Mouse (Mus musculus) midbrain, embryonic 10.5 days (tissue): ENCODE measurements around the gene Mdk. TPM values are rescaled to one million over a fixed set of nuclear protein-coding genes. Genes with fewer than 3 reads are reported as not detected.
A peak's percentile ranks its signal among the peaks of the same experiment; 100 is the strongest.

Source experiments
- DNase-seq: peaks from one replicate; pipeline ENCODE4 v3.0.0-alpha.2; 2017; ENCODE audit warnings: low spot score
- H3K27ac ChIP-seq: fragments of 300-500 bp; sonication (generic); replicated peaks from 2 replicates; pipeline ENCODE4 v1.5.1; 2016; ENCODE audit warnings: mild to moderate bottlenecking
- H3K27me3 ChIP-seq: fragments of 300-500 bp; sonication (generic); 2 replicates; pipeline ENCODE4 v1.6.1; 2016; ENCODE audit warnings: low read depth, mild to moderate bottlenecking; ENCODE audit not compliant: poor library complexity, severe bottlenecking
- H3K36me3 ChIP-seq: fragments of 300-500 bp; sonication (generic); 2 replicates; pipeline ENCODE4 v1.6.1; 2016; ENCODE audit warnings: mild to moderate bottlenecking, moderate library complexity
- H3K4me1 ChIP-seq: fragments of 300-500 bp; sonication (generic); 2 replicates; pipeline ENCODE4 v1.6.1; 2016
- H3K4me3 ChIP-seq: fragments of 300-500 bp; sonication (generic); 2 replicates; pipeline ENCODE4 v1.5.1; 2016; ENCODE audit warnings: mild to moderate bottlenecking, moderate library complexity
- H3K9me3 ChIP-seq: fragments of 300-500 bp; sonication (generic); replicated peaks from 2 replicates; pipeline ENCODE4 v1.6.1; 2016; ENCODE audit warnings: mild to moderate bottlenecking
- WGBS: fragments of 180-500 bp; shearing (Covaris S2); methylation state at CpG from one replicate; pipeline ENCODE4 v1.1.7; 2016; 5-methylcytosine and 5-hydroxymethylcytosine counted together
- polyA plus RNA-seq: library from polyadenylated mRNA; unstranded; fragments of >200 nt; fragmentation: Nextera tagmentation; extraction: Ambion mirVana; gene quantifications from 2 replicates; pipeline ENCODE4 v1.2.1, GENCODE M21; 2016

Mdk gene
- polyA plus RNA-seq, 1 experiment from 2014 or later: 1,659 TPM

DNA sequence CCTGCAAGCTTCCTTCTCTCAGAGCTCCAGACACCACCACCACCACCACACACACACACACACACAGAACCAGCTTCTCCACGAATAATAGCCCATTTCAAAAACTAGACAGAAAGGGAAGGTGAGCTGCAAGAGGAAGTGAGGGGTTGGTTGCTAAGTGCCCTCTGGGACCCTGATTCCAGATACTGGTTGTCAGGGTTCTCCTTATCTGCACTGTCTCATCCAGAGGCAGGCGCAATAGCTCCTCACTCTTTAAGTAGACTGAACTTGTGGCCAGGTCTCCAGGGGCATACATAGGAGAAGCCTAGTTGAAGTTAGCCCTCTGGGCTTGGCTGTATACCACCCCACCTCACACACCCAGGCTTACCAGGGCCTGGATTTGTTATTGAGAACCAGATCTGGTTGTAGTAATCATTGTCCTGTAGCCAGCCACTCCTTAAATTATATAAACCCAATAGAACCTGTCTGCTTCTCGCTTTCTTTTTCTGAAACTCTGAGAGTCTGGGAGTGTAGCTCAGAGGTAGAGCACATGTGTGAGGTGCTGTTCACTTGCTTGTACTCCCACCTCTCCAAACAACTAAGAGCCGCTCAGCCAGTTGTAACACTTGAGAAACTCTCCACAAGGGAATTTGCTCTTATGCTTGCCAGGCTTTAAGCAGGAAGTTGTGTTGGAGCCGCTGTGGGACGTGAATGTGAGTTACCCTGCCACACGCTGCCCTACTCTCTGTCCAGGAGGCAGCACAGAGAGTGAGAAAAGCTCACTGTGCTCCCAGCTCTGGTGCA is 18.6 kb downstream of the Mdk start:
- H3K4me1 ChIP-seq: no peaks in the 10 kb centered on the region
- no peak overlapping the region for H3K4me3 ChIP-seq
- peaks cover 100% of the 10 kb centered on the region for H3K36me3 ChIP-seq
- no peak for DNase-seq
- H3K27ac ChIP-seq: no peak overlapping the region
- no peaks in the 10 kb centered on the region for H3K27me3 ChIP-seq
- 88% methylated on average over 7 of the region's 7 CpGs for WGBS
- H3K9me3 ChIP-seq: no peaks in the 10 kb centered on the region

DNA sequence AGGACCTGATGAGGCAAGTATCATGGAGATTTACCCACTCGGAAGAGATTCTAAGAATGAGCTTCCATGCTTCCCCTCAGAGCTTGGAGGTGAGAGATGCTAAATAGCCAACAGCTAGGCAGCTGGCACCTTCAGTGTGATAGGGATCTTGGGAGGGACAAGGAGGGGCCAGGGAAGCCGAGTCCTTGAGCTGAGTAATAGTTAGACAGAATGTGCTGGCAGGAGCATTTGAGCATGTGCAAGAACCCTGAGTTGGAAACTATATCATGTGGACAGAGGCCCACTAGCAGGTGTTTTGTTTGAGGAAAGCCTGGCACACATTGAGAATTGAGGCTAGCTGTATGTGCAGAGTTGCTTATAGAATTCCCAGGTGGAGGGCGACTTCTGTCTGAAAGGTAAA is 19.5 kb downstream of the Mdk start:
- H3K36me3 ChIP-seq: peaks cover 97% of the 10 kb centered on the region
- no peaks in the 10 kb centered on the region for H3K27me3 ChIP-seq
- no peak overlapping the region for H3K27ac ChIP-seq
- no peak for DNase-seq
- H3K4me1 ChIP-seq: no peaks in the 10 kb centered on the region
- no peak overlapping the region for H3K4me3 ChIP-seq
- H3K9me3 ChIP-seq: no peaks in the 10 kb centered on the region
- WGBS: 79% methylated on average over 3 of the region's 3 CpGs

GRCm38 (mm10) chr2:91906141-91906540 is 26.0 kb downstream of the Mdk start:
- H3K27me3 ChIP-seq: no peaks in the 10 kb centered on the region
- 95% methylated on average over 2 of the region's 2 CpGs for WGBS
- H3K36me3 ChIP-seq: peaks cover 75% of the 10 kb centered on the region
- H3K4me3 ChIP-seq: no peak overlapping the region
- H3K27ac ChIP-seq: no peak overlapping the region
- DNase-seq: no peak
- H3K9me3 ChIP-seq: no peaks in the 10 kb centered on the region
- peaks cover 8% of the 10 kb centered on the region; the same call in 1 of the 2 replicates for H3K4me1 ChIP-seq

- Histone ChIP-seq H3K27me3 (no peaks in the 10 kb centered on the region), H3K9me3 (no peaks in the 10 kb centered on the region), H3K4me1 (peaks cover 8% of the 10 kb centered on the region; the same call in 1 of the 2 replicates), H3K36me3 (peaks cover 75% of the 10 kb centered on the region), H3K27ac (peak overlapping the region; percentile 72; the same call in 1 of the 2 replicates), H3K4me3 (no peak overlapping the region)
- WGBS: 83% methylated on average over 5 of the region's 5 CpGs
- DNase-seq: no peak
Measured at GRCm38 (mm10) chr2:91904618-91905307, 27.3 kb downstream of the Mdk start.

GRCm38 (mm10) chr2:91903171-91903925 is 28.7 kb downstream of the Mdk start:
- Histone ChIP-seq H3K4me3 (no peak overlapping the region), H3K4me1 (peaks cover 8% of the 10 kb centered on the region; the same call in 1 of the 2 replicates), H3K27ac (no peak overlapping the region), H3K36me3 (peaks cover 64% of the 10 kb centered on the region), H3K9me3 (no peaks in the 10 kb centered on the region), H3K27me3 (no peaks in the 10 kb centered on the region)
- DNase-seq: no peak
- WGBS: 87% methylated on average over 3 of the region's 3 CpGs

- H3K4me3 ChIP-seq: no peak overlapping the region
- peaks cover 8% of the 10 kb centered on the region; the same call in 1 of the 2 replicates for H3K4me1 ChIP-seq
- no peak for DNase-seq
- H3K27ac ChIP-seq: no peak overlapping the region
- H3K9me3 ChIP-seq: no peaks in the 10 kb centered on the region
- peaks cover 69% of the 10 kb centered on the region for H3K36me3 ChIP-seq
- 76% methylated on average over 5 of the region's 5 CpGs for WGBS
- no peaks in the 10 kb centered on the region for H3K27me3 ChIP-seq
Measured at GRCm38 (mm10) chr2:91902336-91902735, 29.8 kb downstream of the Mdk start.

- H3K27me3 ChIP-seq: no peaks in the 10 kb centered on the region
- H3K27ac ChIP-seq: no peak overlapping the region
- WGBS: 94% methylated on average over 8 of the region's 8 CpGs
- H3K9me3 ChIP-seq: no peaks in the 10 kb centered on the region
- peaks cover 8% of the 10 kb centered on the region; the same call in 1 of the 2 replicates for H3K4me1 ChIP-seq
- DNase-seq: no peak
- H3K4me3 ChIP-seq: no peak overlapping the region
- H3K36me3 ChIP-seq: peaks cover 54% of the 10 kb centered on the region
Measured at GRCm38 (mm10) chr2:91900431-91900830, 31.7 kb downstream of the Mdk start.

GRCm38 (mm10) chr2:91899141-91899540 is 33.0 kb downstream of the Mdk start:
- DNase-seq: no peak
- Histone ChIP-seq H3K27me3 (no peaks in the 10 kb centered on the region), H3K9me3 (no peaks in the 10 kb centered on the region), H3K4me1 (no peaks in the 10 kb centered on the region), H3K27ac (no peak overlapping the region), H3K4me3 (no peak overlapping the region), H3K36me3 (peaks cover 53% of the 10 kb centered on the region)
- WGBS: 82% methylated on average over 3 of the region's 3 CpGs

DNA sequence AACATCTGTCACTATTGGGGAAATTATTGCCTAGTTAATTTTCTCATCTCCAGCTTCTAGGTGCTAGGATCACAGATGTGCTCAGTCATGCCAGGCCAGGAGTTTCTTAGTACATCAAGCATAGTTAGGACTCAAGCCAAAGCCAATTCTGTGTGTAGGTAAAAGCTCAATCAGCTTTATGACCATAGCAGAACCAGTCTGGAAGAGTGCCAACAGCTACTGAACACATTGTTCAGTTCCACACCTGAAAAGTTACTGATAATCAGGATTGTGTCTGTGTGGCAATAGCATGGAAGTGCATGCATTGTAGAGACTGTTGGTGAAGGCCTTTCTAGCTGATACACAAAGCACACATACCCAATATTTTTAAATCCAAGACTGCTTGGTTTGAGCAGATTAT is 34.1 kb downstream of the Mdk start:
- Histone ChIP-seq H3K4me3 (no peak overlapping the region), H3K4me1 (no peaks in the 10 kb centered on the region), H3K27me3 (no peaks in the 10 kb centered on the region), H3K27ac (no peak overlapping the region), H3K9me3 (no peaks in the 10 kb centered on the region), H3K36me3 (peaks cover 57% of the 10 kb centered on the region)
- no peak for DNase-seq

- Histone ChIP-seq H3K4me3 (no peak overlapping the region), H3K27me3 (no peaks in the 10 kb centered on the region), H3K36me3 (peaks cover 34% of the 10 kb centered on the region), H3K4me1 (peaks cover 8% of the 10 kb centered on the region; the same call in 1 of the 2 replicates), H3K27ac (no peak overlapping the region), H3K9me3 (no peaks in the 10 kb centered on the region)
- WGBS: 91% methylated on average over 3 of the region's 3 CpGs
- no peak for DNase-seq
Measured at GRCm38 (mm10) chr2:91895401-91895800, 36.7 kb downstream of the Mdk start.

DNA sequence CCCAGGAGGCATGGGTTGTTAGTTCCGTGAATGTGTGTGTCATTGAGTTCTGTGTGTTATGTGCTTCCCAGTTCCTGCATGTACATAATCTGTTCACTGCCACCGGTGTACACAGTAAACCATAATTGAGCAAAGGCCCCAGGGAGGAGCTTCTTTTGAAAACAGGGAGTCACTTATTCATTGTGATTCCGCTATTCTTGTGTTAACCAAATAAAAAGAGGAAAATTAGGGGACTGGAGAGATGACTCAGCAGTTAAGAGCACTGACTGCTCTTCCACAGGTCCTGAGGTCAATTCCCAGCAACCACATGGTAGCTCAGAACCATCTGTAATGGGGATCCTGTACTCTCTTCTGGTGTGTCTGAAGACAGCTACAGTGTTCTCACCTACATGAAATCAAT is 37.4 kb downstream of the Mdk start:
- H3K36me3 ChIP-seq: peaks cover 27% of the 10 kb centered on the region
- H3K9me3 ChIP-seq: no peaks in the 10 kb centered on the region
- 92% methylated on average over 3 of the region's 3 CpGs for WGBS
- no peak overlapping the region for H3K27ac ChIP-seq
- DNase-seq: no peak
- no peaks in the 10 kb centered on the region for H3K27me3 ChIP-seq
- no peak overlapping the region for H3K4me3 ChIP-seq
- H3K4me1 ChIP-seq: peaks cover 8% of the 10 kb centered on the region; the same call in 1 of the 2 replicates

GRCm38 (mm10) chr2:91884616-91885015 is 47.5 kb downstream of the Mdk start:
- Histone ChIP-seq H3K36me3 (peaks cover 37% of the 10 kb centered on the region), H3K9me3 (no peaks in the 10 kb centered on the region), H3K27me3 (no peaks in the 10 kb centered on the region), H3K4me1 (no peaks in the 10 kb centered on the region), H3K27ac (no peak overlapping the region), H3K4me3 (no peak overlapping the region)
- no peak for DNase-seq
- WGBS: 72% methylated on average over 4 of the region's 4 CpGs
